Mouse (Mus musculus) WW6 (cell line): ENCODE results near the gene Sh3gl2.

Experiments used
- DNase-seq: peaks from one replicate; pipeline ENCODE4 v3.0.0-alpha.2; 2013; ENCODE audit warnings: low read depth, low spot score

Sh3gl2 gene

DNA sequence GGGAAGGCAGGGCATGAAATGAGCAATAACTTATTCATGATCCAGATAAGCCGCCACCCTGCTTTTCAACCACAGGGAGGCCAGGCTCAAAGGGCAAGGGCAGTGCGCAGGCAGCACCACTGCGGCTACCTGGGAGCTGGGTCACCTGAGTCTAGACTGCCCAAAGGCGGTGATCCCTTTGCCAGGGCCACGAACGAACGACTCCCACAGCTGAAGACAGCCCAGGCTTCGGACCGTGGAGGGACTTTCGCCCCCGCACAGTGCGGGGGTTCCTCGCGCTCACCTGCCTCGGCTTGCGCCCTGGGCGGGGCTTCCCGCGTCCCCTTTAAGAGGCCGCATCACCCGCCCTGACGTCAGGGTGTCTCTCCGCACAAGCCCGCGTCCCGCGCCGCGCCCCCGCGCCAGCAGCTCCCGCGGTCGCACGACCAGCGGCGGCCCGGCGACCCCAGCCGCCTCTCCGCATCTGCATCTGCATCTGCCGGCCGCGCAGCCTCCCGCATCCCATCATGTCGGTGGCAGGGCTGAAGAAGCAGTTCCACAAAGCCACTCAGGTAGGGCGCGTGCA is at the start of gene Sh3gl2:
Sh3gl2 (plus strand) TSS at position 56 of the 565 bp plus-strand sequence.
- peak; percentile 53 for DNase-seq

DNA sequence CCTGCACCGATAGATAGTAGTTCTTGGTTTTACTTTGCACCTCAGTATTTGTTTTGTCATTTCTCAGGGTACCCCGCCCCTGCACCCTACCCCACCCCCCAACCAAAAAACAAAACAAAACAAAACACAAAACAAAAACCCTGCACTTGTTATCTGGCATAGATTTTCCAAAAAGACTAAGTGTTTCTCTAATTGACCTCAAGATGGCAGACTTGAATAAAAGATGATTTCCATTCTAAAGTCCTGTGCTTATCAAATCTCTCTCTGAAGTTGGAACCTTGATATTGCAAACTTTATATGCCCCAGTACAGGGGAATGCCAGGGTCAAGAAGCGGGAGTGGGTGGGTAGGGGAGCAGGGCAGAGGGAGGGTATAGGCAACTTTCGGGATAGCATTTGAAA is 43.8 kb upstream of the Sh3gl2 start:
- DNase-seq, result no peak

DNA sequence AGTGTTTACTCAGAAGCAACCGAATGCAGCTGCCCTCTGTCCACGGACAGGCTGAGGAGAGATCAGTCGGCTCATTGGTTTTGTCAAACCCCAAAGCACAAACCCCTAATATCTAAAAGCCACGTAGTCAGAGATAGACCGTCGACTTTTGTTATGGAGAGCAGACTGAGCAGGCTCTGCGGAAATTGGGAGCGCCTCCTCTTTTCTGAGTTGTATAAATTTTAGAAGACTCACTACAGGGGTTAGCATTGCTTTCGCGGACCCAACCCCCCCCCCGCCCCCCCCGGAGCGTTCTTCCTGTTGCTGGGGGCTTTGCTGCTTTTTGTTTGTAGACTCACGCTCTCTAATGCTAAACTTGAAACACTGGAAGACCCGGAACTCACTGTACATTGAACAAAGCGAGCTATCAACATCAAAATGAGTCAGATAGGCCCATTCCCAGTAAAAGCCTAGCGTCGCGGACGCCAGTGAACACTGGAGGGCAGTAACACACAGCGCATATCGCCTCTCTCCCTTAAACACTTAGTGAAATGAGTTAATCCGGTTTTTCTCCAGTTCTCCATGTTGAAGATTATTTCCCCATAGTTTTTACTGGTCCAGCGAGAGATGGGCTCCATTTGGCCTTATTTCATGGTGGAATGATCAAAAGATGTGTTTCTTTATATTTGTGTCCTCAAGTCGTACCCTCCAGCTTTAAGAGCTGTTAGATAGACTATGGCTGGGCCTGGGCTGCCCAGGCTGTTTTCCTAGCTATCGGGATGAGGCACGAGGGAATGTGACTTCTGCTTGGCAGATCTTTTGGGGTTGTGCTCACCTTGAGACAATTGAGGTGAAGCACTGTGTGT is 42.2 kb upstream of the Sh3gl2 start:
- DNase-seq, result peak; percentile 74

DNA sequence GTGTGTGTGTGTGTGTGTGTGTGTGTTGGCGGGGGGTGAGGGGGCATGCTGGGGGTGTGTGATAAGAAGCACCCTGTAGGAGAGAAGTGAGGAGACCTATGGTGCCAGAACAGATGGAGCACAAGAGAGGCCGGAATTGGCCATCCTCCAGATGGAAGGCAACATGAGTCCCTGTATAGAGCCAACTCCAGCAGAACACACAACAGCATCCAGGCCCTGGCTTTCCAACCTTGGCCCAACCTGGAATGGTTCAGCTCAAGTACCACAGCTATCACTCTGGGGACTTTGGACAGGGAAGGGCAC is 41.7 kb upstream of the Sh3gl2 start:
- no peak for DNase-seq

GRCm38 (mm10) chr4:85168001-85168400 is 36.9 kb upstream of the Sh3gl2 start:
- no peak for DNase-seq

GRCm38 (mm10) chr4:85175466-85175865 is 29.5 kb upstream of the Sh3gl2 start:
- no peak for DNase-seq

DNA sequence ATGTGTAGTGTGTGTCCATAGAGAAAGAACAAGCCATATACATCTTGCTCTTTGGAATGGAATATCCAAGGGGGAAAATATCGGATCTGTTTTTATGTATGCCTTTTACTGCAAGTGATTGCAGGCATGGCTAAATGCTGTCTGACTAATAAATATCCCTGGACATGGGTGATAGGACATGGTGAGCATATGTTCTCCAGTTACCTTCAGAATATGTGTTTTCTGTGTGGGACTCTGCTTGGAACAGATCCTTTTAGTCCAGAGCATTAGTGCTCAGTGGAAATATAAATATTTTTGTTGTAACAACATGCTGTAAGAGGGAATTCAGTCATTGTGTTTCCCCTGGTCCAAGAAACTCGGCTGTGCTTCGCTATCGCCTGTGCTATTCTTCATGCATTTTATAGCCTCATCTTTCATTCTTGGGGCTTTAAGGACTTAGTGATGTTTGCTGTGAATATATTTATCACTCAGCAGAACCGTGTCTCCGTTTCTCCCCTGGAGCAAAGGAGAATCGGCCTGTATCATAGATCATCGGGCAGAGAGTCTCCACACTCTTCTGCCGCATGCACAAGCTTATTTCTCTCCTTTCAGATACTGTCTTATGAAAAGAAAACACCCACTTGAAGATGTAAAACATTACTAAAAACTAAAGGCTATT is 26.4 kb upstream of the Sh3gl2 start:
- DNase-seq, result no peak

DNA sequence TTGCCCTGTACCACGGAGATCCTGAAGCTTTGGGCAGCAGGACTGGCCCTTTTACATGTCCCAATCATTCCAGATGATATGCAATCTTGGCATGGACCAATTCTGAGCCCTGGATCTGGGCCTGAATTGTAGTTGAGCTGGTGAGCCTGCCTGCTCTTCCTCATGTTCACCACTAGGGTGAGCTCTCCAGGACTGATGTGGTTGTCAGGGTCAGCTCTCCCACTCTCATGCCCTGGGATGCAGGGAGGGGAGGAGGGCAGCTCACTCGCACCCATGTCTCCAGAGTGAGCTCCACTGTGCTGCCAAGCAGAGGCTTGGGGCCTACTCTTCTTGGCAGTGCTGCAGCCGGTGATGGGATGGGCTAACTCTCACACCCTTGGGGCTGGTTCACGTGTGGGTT is 18.9 kb upstream of the Sh3gl2 start:
- DNase-seq, result no peak

- no peak for DNase-seq
Measured at GRCm38 (mm10) chr4:85196201-85196600, 8.7 kb upstream of the Sh3gl2 start.

GRCm38 (mm10) chr4:85198431-85198830 is 6.5 kb upstream of the Sh3gl2 start:
- no peak for DNase-seq

DNA sequence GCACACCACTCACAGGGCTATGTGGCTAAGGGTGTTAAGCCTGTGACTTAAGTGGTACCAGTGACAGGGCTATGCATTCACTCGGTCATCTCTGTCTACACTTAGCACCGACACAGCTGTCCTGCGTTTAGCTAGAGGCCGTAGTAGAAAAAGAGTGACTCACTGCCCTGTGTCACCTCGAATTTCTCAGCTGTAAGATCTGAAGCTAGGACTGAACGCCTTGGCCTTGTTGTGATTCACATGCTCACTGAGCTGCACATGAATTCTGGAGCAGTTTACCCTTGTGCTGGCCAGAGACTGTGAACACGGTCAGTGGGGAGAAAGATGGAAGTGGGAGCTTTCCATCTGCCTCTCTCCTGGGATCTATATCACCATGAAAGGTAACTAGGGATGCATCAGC is 2.3 kb upstream of the Sh3gl2 start:
- no peak for DNase-seq

DNA sequence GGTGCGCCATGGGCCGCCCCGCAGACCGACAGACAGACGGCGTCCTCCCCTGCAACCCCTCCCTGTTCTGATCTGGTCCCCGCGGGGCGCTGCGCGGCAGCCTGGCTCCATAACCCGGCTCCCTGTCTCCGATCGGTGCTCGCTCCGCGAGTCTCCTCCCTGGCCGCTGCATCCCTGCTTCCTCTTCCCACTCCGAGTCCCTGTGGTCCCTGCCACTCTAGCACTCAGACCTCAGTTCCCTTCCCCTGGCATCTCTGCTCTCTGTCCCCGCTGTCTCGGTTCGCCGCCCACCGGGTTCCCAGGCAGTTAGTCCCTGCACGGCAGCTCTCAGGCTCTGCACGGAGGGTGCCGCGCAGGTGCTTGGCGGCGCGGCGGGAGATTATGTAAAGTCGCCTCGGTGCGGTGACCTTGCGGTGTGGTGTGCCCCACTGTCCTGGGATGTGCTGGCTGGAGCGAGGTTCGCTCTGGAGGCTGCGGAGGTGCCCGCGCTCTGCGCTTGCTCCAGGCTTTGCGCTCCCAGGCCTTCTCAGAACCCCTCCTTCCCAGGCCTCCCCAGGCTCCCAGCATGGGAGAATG is 798 bp downstream of the Sh3gl2 start:
- DNase-seq, result peak; percentile 55

DNA sequence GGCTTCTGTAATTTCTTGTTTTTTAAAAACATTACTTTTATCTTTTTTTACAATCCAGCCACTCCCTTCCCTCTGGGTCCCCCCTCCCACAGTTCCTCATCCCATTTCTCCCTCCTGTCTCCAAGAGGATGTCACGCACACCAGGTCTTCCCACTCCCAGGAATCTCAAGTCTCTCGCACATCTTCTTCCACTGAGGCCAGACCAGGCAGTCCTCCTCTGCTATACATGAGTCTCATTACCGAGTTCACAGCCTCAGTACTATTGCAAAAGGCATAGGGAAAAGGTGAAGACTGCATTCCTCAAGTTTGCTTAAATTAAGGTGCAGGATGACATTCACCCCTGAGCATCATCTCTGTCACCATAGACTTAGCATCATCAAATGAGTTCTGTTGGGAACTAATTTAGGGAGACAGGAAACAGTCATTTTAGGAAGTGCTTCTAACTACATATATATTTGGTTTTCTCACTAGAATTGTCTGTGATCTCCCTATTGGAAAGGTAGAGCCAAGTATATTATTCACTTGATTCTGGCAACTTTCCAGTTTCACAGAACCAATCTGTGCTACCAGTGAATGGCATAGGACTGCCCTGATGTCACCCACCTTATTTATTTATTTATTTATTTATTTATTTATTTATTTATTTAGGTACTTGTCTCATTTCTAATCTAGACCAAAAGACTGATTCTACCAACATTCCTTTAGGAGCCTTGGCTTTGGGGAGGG is 1.9 kb downstream of the Sh3gl2 start:
- no peak for DNase-seq

GRCm38 (mm10) chr4:85207515-85207914 is 2.6 kb downstream of the Sh3gl2 start:
- no peak for DNase-seq

DNA sequence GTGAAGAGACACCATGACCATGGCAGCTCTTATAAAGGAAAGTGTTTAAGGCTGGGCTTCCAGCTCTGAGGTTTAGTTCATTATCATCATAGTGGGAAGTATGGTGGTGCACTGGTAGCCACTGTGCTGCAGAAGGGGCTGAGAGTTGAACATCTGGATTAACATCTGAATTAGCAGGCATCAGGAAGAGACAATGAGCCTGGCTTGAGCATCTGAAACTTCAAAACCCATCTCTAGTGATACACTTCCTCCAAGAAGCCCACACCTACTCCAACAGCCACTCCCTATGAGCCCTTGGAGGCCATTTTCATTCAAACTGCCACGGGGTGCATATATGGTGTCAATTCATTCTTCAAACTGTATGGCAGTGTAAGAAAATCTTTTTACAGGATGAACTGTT is 3.6 kb downstream of the Sh3gl2 start:
- DNase-seq, result peak; percentile 60

GRCm38 (mm10) chr4:85210953-85211352 is 6.0 kb downstream of the Sh3gl2 start:
- DNase-seq, result no peak

DNA sequence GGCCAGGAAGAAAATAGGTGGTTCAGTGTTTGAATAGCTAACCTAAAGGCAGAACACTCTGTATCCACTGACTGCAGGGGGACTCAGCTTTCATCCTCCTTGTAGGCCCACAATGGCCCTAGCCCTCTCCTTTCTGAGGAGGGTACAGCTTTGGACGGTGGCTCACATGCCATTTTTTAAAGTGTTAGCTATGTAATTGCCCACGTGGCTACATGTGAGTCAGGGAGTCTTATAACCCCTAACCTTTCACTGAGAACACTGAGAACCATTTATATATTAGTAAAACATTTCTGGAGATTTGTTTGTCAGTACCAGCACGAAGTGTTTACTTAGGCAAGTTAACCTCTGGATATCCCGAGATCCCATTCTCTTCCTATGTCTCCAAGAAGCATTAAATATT is 12.1 kb downstream of the Sh3gl2 start:
- DNase-seq, result no peak

- DNase-seq, result no peak
Measured at GRCm38 (mm10) chr4:85222716-85223115, 17.8 kb downstream of the Sh3gl2 start.

- DNase-seq, result no peak
Measured at GRCm38 (mm10) chr4:85226731-85227130, 21.8 kb downstream of the Sh3gl2 start.

DNA sequence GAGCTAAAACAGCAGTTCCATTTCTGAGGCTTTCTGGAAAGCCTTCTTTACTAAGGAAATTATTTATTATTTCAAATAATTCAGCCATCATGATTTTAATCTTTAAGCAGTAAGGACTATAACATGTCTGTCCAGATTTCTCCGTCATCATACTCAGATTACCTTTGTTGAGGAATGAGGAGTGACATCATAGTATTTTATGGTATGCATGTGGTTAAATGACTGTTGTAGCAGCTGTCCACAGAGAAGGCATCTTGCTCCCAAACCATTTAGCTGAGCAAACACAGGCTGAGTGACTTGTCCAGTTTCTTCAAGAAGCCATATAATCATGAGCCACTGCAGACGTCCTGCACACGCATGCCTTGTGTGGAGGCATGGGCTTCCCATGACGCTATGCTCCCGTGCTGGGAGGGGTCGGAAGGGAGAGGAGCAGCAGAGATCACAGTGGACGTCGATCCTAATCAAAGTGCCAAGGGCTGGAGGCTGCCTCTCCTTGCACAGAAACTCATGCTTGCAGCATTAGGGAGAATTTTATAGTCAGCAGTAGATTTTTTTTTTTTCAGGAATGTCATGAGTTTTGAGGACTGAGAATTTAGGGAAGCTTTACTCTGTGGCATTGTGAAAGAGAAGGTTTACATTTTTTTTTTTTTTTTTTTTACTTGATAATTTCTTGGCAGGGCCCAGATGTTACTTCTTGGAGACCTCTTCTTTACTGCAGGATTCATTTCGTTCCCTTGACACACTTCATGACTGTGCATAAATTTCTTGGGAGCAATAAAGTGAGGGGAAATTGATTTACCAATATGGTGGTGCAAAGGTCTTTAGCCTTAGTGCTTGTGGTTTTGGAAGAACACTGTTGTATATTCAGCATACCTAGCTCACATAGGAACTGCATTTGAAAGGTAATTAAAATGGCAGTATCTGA is 23.0 kb downstream of the Sh3gl2 start:
- DNase-seq, result no peak

- DNase-seq, result no peak
Measured at GRCm38 (mm10) chr4:85228589-85228948, 23.6 kb downstream of the Sh3gl2 start.
